ENCODE assay signal across 31 mouse cellular contexts in the genomic region with DNA sequence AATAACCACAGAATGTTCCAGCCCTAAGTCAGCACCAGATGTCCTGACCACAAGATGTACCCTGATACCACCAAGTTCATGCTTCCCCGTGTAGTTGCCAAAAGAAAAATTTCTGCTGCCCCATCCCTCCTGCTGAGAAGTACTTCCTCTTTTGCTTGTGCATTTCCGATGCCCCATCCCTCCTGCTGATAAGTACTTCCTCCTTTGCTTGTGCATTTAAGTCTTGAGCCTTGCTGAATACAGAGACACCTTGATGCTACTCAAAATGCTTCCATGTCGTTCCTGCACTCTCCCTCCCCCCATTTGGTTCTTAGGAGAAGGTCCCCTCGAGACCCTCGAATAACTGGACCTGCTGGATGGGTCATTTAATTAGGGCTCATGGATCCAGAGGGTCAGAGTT. TPM values are rescaled to one million over a fixed set of nuclear protein-coding genes. Genes with fewer than 3 reads are reported as not detected.
"Had no signal": no experiment of that assay in that cellular context is flagged by ENCODE, and none has a peak within 500 bp of the region (broad histone marks: within the 10 kb centered on the region; RNA-seq: fewer than 3 reads in every experiment).

No protein-coding gene starts in this region.

RNA-seq across cellular contexts. Expression of gene Upk1b, which starts 7.7 kb away (rescaled TPM):
- total RNA-seq: gastrocnemius, adult 18-20 months; gastrocnemius, adult 2 months; gastrocnemius, adult 8-10 months; gastrocnemius, postnatal 10 days; gastrocnemius, postnatal 14 days; gastrocnemius, postnatal 25 days; gastrocnemius, postnatal 36 days; granulocyte monocyte progenitor cell, adult 5-6 weeks had no signal
- polyA plus RNA-seq: erythroblast, embryonic 14.5 days; forebrain, embryonic 13.5 days; forebrain, embryonic 14.5 days; forebrain, embryonic 15.5 days had no signal

RNA-seq across cellular contexts. Expression of gene 4930435E12Rik, which starts 20.8 kb away (rescaled TPM):
- total RNA-seq: common myeloid progenitor, adult 5-6 weeks; forebrain, postnatal 0 days; gastrocnemius, adult 18-20 months; gastrocnemius, adult 2 months; gastrocnemius, adult 8-10 months; gastrocnemius, postnatal 10 days; gastrocnemius, postnatal 14 days; gastrocnemius, postnatal 25 days; gastrocnemius, postnatal 36 days; gastrocnemius, postnatal 4 days; granulocyte monocyte progenitor cell, adult 5-6 weeks; heart, adult 18-20 months; heart, adult 2 months; heart, adult 8-10 months had no signal
- polyA plus RNA-seq: cortical plate, adult 2 months; embryonic facial prominence, embryonic 10.5 days; embryonic facial prominence, embryonic 11.5 days; embryonic facial prominence, embryonic 12.5 days; embryonic facial prominence, embryonic 13.5 days; embryonic facial prominence, embryonic 14.5 days; embryonic facial prominence, embryonic 15.5 days; erythroblast, embryonic 14.5 days; forebrain, embryonic 10.5 days; forebrain, embryonic 11.5 days; forebrain, embryonic 12.5 days; forebrain, embryonic 13.5 days; forebrain, embryonic 14.5 days; forebrain, embryonic 15.5 days; forebrain, embryonic 16.5 days; forebrain, postnatal 0 days; frontal cortex, adult 2 months; heart, adult 2 months; heart, embryonic 10.5 days had no signal
